Mouse (Mus musculus) midbrain, embryonic 10.5 days (tissue): ENCODE results near the gene Faap24. TPM values are rescaled to one million over a fixed set of nuclear protein-coding genes. Genes with fewer than 3 reads are reported as not detected.

Experiments used
- DNase-seq: peaks from one replicate; pipeline ENCODE4 v3.0.0-alpha.2; 2017; ENCODE audit warnings: low spot score
- H3K27ac ChIP-seq: fragments of 300-500 bp; sonication (generic); replicated peaks from 2 replicates; pipeline ENCODE4 v1.5.1; 2016; ENCODE audit warnings: mild to moderate bottlenecking
- H3K27me3 ChIP-seq: fragments of 300-500 bp; sonication (generic); 2 replicates; pipeline ENCODE4 v1.6.1; 2016; ENCODE audit warnings: low read depth, mild to moderate bottlenecking; ENCODE audit not compliant: poor library complexity, severe bottlenecking
- H3K36me3 ChIP-seq: fragments of 300-500 bp; sonication (generic); 2 replicates; pipeline ENCODE4 v1.6.1; 2016; ENCODE audit warnings: mild to moderate bottlenecking, moderate library complexity
- H3K4me1 ChIP-seq: fragments of 300-500 bp; sonication (generic); 2 replicates; pipeline ENCODE4 v1.6.1; 2016
- H3K4me3 ChIP-seq: fragments of 300-500 bp; sonication (generic); 2 replicates; pipeline ENCODE4 v1.5.1; 2016; ENCODE audit warnings: mild to moderate bottlenecking, moderate library complexity
- H3K9me3 ChIP-seq: fragments of 300-500 bp; sonication (generic); replicated peaks from 2 replicates; pipeline ENCODE4 v1.6.1; 2016; ENCODE audit warnings: mild to moderate bottlenecking
- WGBS: fragments of 180-500 bp; shearing (Covaris S2); methylation state at CpG from one replicate; pipeline ENCODE4 v1.1.7; 2016; 5-methylcytosine and 5-hydroxymethylcytosine counted together
- polyA plus RNA-seq: library from polyadenylated mRNA; unstranded; fragments of >200 nt; fragmentation: Nextera tagmentation; extraction: Ambion mirVana; gene quantifications from 2 replicates; pipeline ENCODE4 v1.2.1, GENCODE M21; 2016

Gene Faap24
- polyA plus RNA-seq, 1 experiment from 2014 or later, result 25.3 TPM

GRCm38 (mm10) chr7:35357621-35358020 lies 39.0 kb downstream of the Faap24 start:
- Histone ChIP-seq H3K9me3 (no peaks in the 10 kb centered on the region), H3K27ac (0 out of 2 replicates have a peak overlapping the region, but pooled peaks have one; percentile 33), H3K4me1 (peaks cover 1% of the 10 kb centered on the region; the same call in 1 of the 2 replicates), H3K27me3 (no peaks in the 10 kb centered on the region), H3K36me3 (no peaks in the 10 kb centered on the region), H3K4me3 (no peak overlapping the region)
- WGBS, result 88% methylated on average over 12 of the region's 12 CpGs
- no peak for DNase-seq

- Histone ChIP-seq H3K9me3 (no peaks in the 10 kb centered on the region), H3K4me1 (no peaks in the 10 kb centered on the region), H3K36me3 (no peaks in the 10 kb centered on the region), H3K27ac (no peak overlapping the region), H3K27me3 (no peaks in the 10 kb centered on the region), H3K4me3 (no peak overlapping the region)
- WGBS, result 88% methylated on average over 5 of the region's 5 CpGs
- no peak for DNase-seq
These were observed 41.2 kb downstream of the Faap24 start for GRCm38 (mm10) chr7:35355303-35355872.

- H3K9me3 ChIP-seq, result no peaks in the 10 kb centered on the region
- no peaks in the 10 kb centered on the region for H3K4me1 ChIP-seq
- H3K27me3 ChIP-seq, result no peaks in the 10 kb centered on the region
- H3K36me3 ChIP-seq, result no peaks in the 10 kb centered on the region
- 91% methylated on average over 15 of the region's 15 CpGs for WGBS
- DNase-seq, result no peak
- H3K4me3 ChIP-seq, result no peak overlapping the region
- H3K27ac ChIP-seq, result no peak overlapping the region
These were observed 43.3 kb downstream of the Faap24 start for GRCm38 (mm10) chr7:35353306-35353705.

- WGBS, result 92% methylated on average over 3 of the region's 3 CpGs
- no peaks in the 10 kb centered on the region for H3K9me3 ChIP-seq
- H3K36me3 ChIP-seq, result no peaks in the 10 kb centered on the region
- no peaks in the 10 kb centered on the region for H3K27me3 ChIP-seq
- no peaks in the 10 kb centered on the region for H3K4me1 ChIP-seq
- no peak for DNase-seq
- no peak overlapping the region for H3K27ac ChIP-seq
- no peak overlapping the region for H3K4me3 ChIP-seq
These were observed 45.5 kb downstream of the Faap24 start for GRCm38 (mm10) chr7:35351155-35351554.

- H3K4me1 ChIP-seq, result no peaks in the 10 kb centered on the region
- no peak overlapping the region for H3K27ac ChIP-seq
- no peaks in the 10 kb centered on the region for H3K27me3 ChIP-seq
- DNase-seq, result no peak
- H3K4me3 ChIP-seq, result no peak overlapping the region
- H3K36me3 ChIP-seq, result no peaks in the 10 kb centered on the region
- WGBS, result 92% methylated on average over 8 of the region's 8 CpGs
- no peaks in the 10 kb centered on the region for H3K9me3 ChIP-seq
These were observed 46.6 kb downstream of the Faap24 start for GRCm38 (mm10) chr7:35349886-35350684.

GRCm38 (mm10) chr7:35349022-35349421 lies 47.6 kb downstream of the Faap24 start:
- 91% methylated on average over 4 of the region's 4 CpGs for WGBS
- no peaks in the 10 kb centered on the region for H3K9me3 ChIP-seq
- no peaks in the 10 kb centered on the region for H3K27me3 ChIP-seq
- H3K36me3 ChIP-seq, result no peaks in the 10 kb centered on the region
- no peak for DNase-seq
- H3K4me3 ChIP-seq, result no peak overlapping the region
- no peaks in the 10 kb centered on the region for H3K4me1 ChIP-seq
- H3K27ac ChIP-seq, result no peak overlapping the region

- DNase-seq, result no peak
- WGBS, result 77% methylated on average over 17 of the region's 18 CpGs
- Histone ChIP-seq H3K36me3 (no peaks in the 10 kb centered on the region), H3K9me3 (no peaks in the 10 kb centered on the region), H3K4me3 (no peak overlapping the region), H3K27ac (no peak overlapping the region), H3K27me3 (no peaks in the 10 kb centered on the region), H3K4me1 (no peaks in the 10 kb centered on the region)
These were observed 48.5 kb downstream of the Faap24 start for GRCm38 (mm10) chr7:35347918-35348700.

GRCm38 (mm10) chr7:35344785-35345330 lies 51.8 kb downstream of the Faap24 start:
- Histone ChIP-seq H3K27me3 (no peaks in the 10 kb centered on the region), H3K27ac (no peak overlapping the region), H3K4me1 (peaks cover 6% of the 10 kb centered on the region), H3K36me3 (no peaks in the 10 kb centered on the region), H3K9me3 (no peaks in the 10 kb centered on the region), H3K4me3 (no peak overlapping the region)
- WGBS, result 89% methylated on average over 5 of the region's 5 CpGs
- DNase-seq, result no peak

GRCm38 (mm10) chr7:35342498-35342897 lies 54.1 kb downstream of the Faap24 start:
- no peak overlapping the region for H3K4me3 ChIP-seq
- no peak overlapping the region for H3K27ac ChIP-seq
- WGBS, result 78% methylated on average over 4 of the region's 4 CpGs
- H3K4me1 ChIP-seq, result peaks cover 6% of the 10 kb centered on the region
- no peak for DNase-seq
- no peaks in the 10 kb centered on the region for H3K9me3 ChIP-seq
- no peaks in the 10 kb centered on the region for H3K36me3 ChIP-seq
- no peaks in the 10 kb centered on the region for H3K27me3 ChIP-seq

Other genes with a start within 250 kb of the Faap24 start
- 0.17 and 0.35 TPM in 2 replicates for gene Slc7a10, start 210.5 kb downstream of the Faap24 start, polyA plus RNA-seq
- gene Lrp3, start 181.3 kb downstream of the Faap24 start, polyA plus RNA-seq, result 11.9 and 13.5 TPM in 2 replicates
- gene Gpatch1, start 78.4 kb downstream of the Faap24 start, polyA plus RNA-seq, result 16.8 and 17.5 TPM in 2 replicates
- 3.2 and 3.7 TPM in 2 replicates for gene Rhpn2, start 62.7 kb downstream of the Faap24 start, polyA plus RNA-seq
- gene Cep89, start 199 bp upstream of the Faap24 start, polyA plus RNA-seq, result 65.8 and 67.0 TPM in 2 replicates
- 0.17 and 0.25 TPM in 2 replicates for gene Slc7a9, start 52.0 kb upstream of the Faap24 start, polyA plus RNA-seq
- gene Tdrd12, start 140.9 kb upstream of the Faap24 start, polyA plus RNA-seq, result 0.06 TPM in 1 of 2 replicates, not detected in the other
- 47.4 and 48.9 TPM in 2 replicates for gene Nudt19, start 159.5 kb upstream of the Faap24 start, polyA plus RNA-seq
- 0.29 and 0.64 TPM in 2 replicates for gene Rgs9bp, start 188.7 kb upstream of the Faap24 start, polyA plus RNA-seq
- gene Ankrd27, start 189.4 kb upstream of the Faap24 start, polyA plus RNA-seq, result 37.7 and 39.2 TPM in 2 replicates